Mouse (Mus musculus): ENCODE measurements at regions not wholly inside any gene's neighbourhood (a gene's known extent, or its start where the extent isn't known, plus 50 kb on each side); places are given as distances from the start of the nearest gene placed in this dataset.

GRCm38 (mm10) chr19:15053582-15054141 lies 455.8 kb upstream of the Tle4 start:
- DNase-seq (ENCODE audit: low spot score), result no peak

- no peak for DNase-seq (ENCODE audit: low spot score)
Observed at GRCm38 (mm10) chr19:15052642-15053239, 454.9 kb upstream of the Tle4 start.

- DNase-seq (ENCODE audit: low spot score), result no peak
Observed at GRCm38 (mm10) chr19:15047896-15048295, 450.0 kb upstream of the Tle4 start.

GRCm38 (mm10) chr19:15047306-15047868 lies 449.5 kb upstream of the Tle4 start:
- DNase-seq (ENCODE audit: low spot score), result no peak

GRCm38 (mm10) chr19:15035554-15035953 lies 437.7 kb upstream of the Tle4 start:
- DNase-seq (ENCODE audit: low spot score), result peak; percentile 26

GRCm38 (mm10) chr19:15033921-15034320 lies 436.1 kb upstream of the Tle4 start:
- DNase-seq (ENCODE audit: low spot score), result no peak

- no peak for DNase-seq (ENCODE audit: low spot score)
Observed at GRCm38 (mm10) chr19:15033396-15033795, 435.5 kb upstream of the Tle4 start.

- no peak for DNase-seq (ENCODE audit: low spot score)
Observed at GRCm38 (mm10) chr19:15032297-15032947, 434.6 kb upstream of the Tle4 start.

- no peak for DNase-seq (ENCODE audit: low spot score)
Observed at GRCm38 (mm10) chr19:15031483-15031882, 433.6 kb upstream of the Tle4 start.

- DNase-seq (ENCODE audit: low spot score), result no peak
Observed at GRCm38 (mm10) chr19:15003596-15003995, 405.7 kb upstream of the Tle4 start.

GRCm38 (mm10) chr19:14993344-14993743 lies 395.5 kb upstream of the Tle4 start:
- no peak for DNase-seq (ENCODE audit: low spot score)

GRCm38 (mm10) chr19:14970161-14970560 lies 372.3 kb upstream of the Tle4 start:
- no peak for DNase-seq (ENCODE audit: low spot score)

- DNase-seq (ENCODE audit: low spot score), result no peak
Observed at GRCm38 (mm10) chr19:14968283-14968682, 370.4 kb upstream of the Tle4 start.

GRCm38 (mm10) chr19:14957727-14958126 lies 359.9 kb upstream of the Tle4 start:
- no peak for DNase-seq (ENCODE audit: low spot score)

- no peak for DNase-seq (ENCODE audit: low spot score)
Observed at GRCm38 (mm10) chr19:14957154-14957553, 359.3 kb upstream of the Tle4 start.

- no peak for DNase-seq (ENCODE audit: low spot score)
Observed at GRCm38 (mm10) chr19:14956392-14956791, 358.5 kb upstream of the Tle4 start.

GRCm38 (mm10) chr19:14955969-14956368 lies 358.1 kb upstream of the Tle4 start:
- no peak for DNase-seq (ENCODE audit: low spot score)

GRCm38 (mm10) chr19:14940207-14940952 lies 342.5 kb upstream of the Tle4 start:
- no peak for DNase-seq (ENCODE audit: low spot score)

GRCm38 (mm10) chr19:14922238-14922637 lies 324.4 kb upstream of the Tle4 start:
- no peak for DNase-seq (ENCODE audit: low spot score)

GRCm38 (mm10) chr19:14911056-14911850 lies 313.4 kb upstream of the Tle4 start:
- no peak for DNase-seq (ENCODE audit: low spot score)

GRCm38 (mm10) chr19:14894875-14895274 lies 297.0 kb upstream of the Tle4 start:
- no peak for DNase-seq (ENCODE audit: low spot score)

- no peak for DNase-seq (ENCODE audit: low spot score)
Observed at GRCm38 (mm10) chr19:14892390-14892758, 294.5 kb upstream of the Tle4 start.

All from urinary bladder, adult 2 months (tissue).